9 mouse cellular contexts compared by ENCODE assay signal in genomic region chr3:115541789-115542188, GRCm38 (mm10).
DNase-seq lines count a peak whose midpoint lies in the region; ATAC-seq and TF ChIP-seq lines count a peak whose summit lies in the region.
"Had no signal": no experiment of that assay in that cellular context is flagged by ENCODE, and none has a peak within 500 bp of the region (broad histone marks: within the 10 kb centered on the region; RNA-seq: fewer than 3 reads in every experiment).

No protein-coding gene starts in this region.

- 84% methylated on average over 1 of the region's 1 CpGs for WGBS in limb, embryonic 11.5 days
- 97% methylated on average over 1 of the region's 1 CpGs for WGBS in limb, embryonic 10.5 days
- WGBS in cerebellum, adult 2 months, result 98% methylated on average over 1 of the region's 1 CpGs

- H3K36me3 ChIP-seq in limb, embryonic 11.5 days (ENCODE audit: control insufficient read depth, insufficient read depth, low read length), result no peaks in the 10 kb centered on the region
- no peaks in the 10 kb centered on the region for H3K36me3 ChIP-seq in limb, embryonic 10.5 days
- H3K36me3 ChIP-seq: embryonic facial prominence, embryonic 12.5 days had no signal

- H3K4me3 ChIP-seq in limb, embryonic 11.5 days (ENCODE audit: low read depth, low read length), result no peak overlapping the region
- no peak overlapping the region for H3K4me3 ChIP-seq in limb, embryonic 10.5 days
- no peak overlapping the region for H3K4me3 ChIP-seq in cerebellum, adult 2 months (replicated peaks; ENCODE audit: insufficient read depth, low read depth, low read length)
- H3K4me3 ChIP-seq: embryonic facial prominence, embryonic 12.5 days had no signal

- no peaks in the 10 kb centered on the region for H3K4me1 ChIP-seq in limb, embryonic 11.5 days (ENCODE audit: control insufficient read depth, insufficient read depth, low read length)
- H3K4me1 ChIP-seq in limb, embryonic 10.5 days, result no peaks in the 10 kb centered on the region
- H3K4me1 ChIP-seq in cerebellum, adult 2 months (ENCODE audit: control insufficient read depth, insufficient read depth, low read length), result no peaks in the 10 kb centered on the region
- H3K4me1 ChIP-seq: embryonic facial prominence, embryonic 12.5 days had no signal

- TF ChIP-seq CTCF in cerebellum, adult 2 months (IDR thresholded peaks at IDR 0.05; ENCODE audit: borderline replicate concordance, insufficient read depth, low read depth, low read length), result peak; percentile 30; the same call in 1 of the 2 replicates

- no peak for ATAC-seq in limb, embryonic 11.5 days (ENCODE audit: insufficient number of reproducible peaks, low FRiP score, low TSS enrichment, low read depth)
- 0 out of 2 replicates have a peak, but pooled peaks have one; percentile 35 for ATAC-seq in granulocyte monocyte progenitor cell, adult 5-6 weeks (replicated peaks; ENCODE audit: poor library complexity, severe bottlenecking)
- no peak for ATAC-seq in erythroblast, adult 5-6 weeks (replicated peaks; ENCODE audit: low FRiP score, poor library complexity, severe bottlenecking)

- no peak overlapping the region for H3K9ac ChIP-seq in limb, embryonic 11.5 days (ENCODE audit: low read length)
- H3K9ac ChIP-seq: embryonic facial prominence, embryonic 12.5 days had no signal

- no peak overlapping the region for H3K27ac ChIP-seq in limb, embryonic 11.5 days (replicated peaks; ENCODE audit: low read depth, low read length)
- no peak overlapping the region for H3K27ac ChIP-seq in limb, embryonic 10.5 days
- H3K27ac ChIP-seq in cerebellum, adult 2 months (ENCODE audit: insufficient read depth, low read length), result no peak overlapping the region
- H3K27ac ChIP-seq: embryonic facial prominence, embryonic 12.5 days had no signal

- no peaks in the 10 kb centered on the region for H3K9me3 ChIP-seq in limb, embryonic 11.5 days (ENCODE audit: control insufficient read depth, low read length)
- no peaks in the 10 kb centered on the region for H3K9me3 ChIP-seq in limb, embryonic 10.5 days (replicated peaks)
- H3K9me3 ChIP-seq: embryonic facial prominence, embryonic 12.5 days had no signal

- no peak overlapping the region for H3K4me2 ChIP-seq in limb, embryonic 11.5 days (ENCODE audit: low read depth, severe bottlenecking)
- H3K4me2 ChIP-seq: embryonic facial prominence, embryonic 12.5 days had no signal

- TF ChIP-seq POLR2A in cerebellum, adult 2 months (IDR thresholded peaks at IDR 0.05; ENCODE audit: borderline replicate concordance, insufficient read depth, low read length), result no peak

- DNase-seq in limb, embryonic 11.5 days (ENCODE audit: low spot score), result peak; percentile 55
- DNase-seq in limb, embryonic 10.5 days (ENCODE audit: low spot score), result no peak
- DNase-seq in Muller cell, postnatal 12 days (ENCODE audit: inconsistent ontology term), result peak; percentile 4
- peak; percentile 34 to 43 for DNase-seq in cerebellum, adult 2 months
- peak; percentile 0 for DNase-seq in retina, postnatal 7 days (ENCODE audit: low read depth, low spot score)
- DNase-seq in testis, postnatal 10 days (ENCODE audit: low spot score), result no peak

- no peaks in the 10 kb centered on the region for H3K27me3 ChIP-seq in limb, embryonic 11.5 days (ENCODE audit: control insufficient read depth, insufficient read depth, low read length)
- H3K27me3 ChIP-seq in limb, embryonic 10.5 days (ENCODE audit: low read depth, poor library complexity, severe bottlenecking), result no peaks in the 10 kb centered on the region
- no peaks in the 10 kb centered on the region for H3K27me3 ChIP-seq in cerebellum, adult 2 months (ENCODE audit: control insufficient read depth, insufficient read depth, low read length)
- H3K27me3 ChIP-seq: embryonic facial prominence, embryonic 12.5 days had no signal

Comparison
In these comparisons a context has a peak if more than half of its experiments do, and no peak if none do; other contexts are left out.
1. DNase-seq: peak in limb, embryonic 11.5 days (single experiment), Muller cell, postnatal 12 days (single experiment), cerebellum, adult 2 months (2 of 2) and retina, postnatal 7 days (single experiment); none in limb, embryonic 10.5 days (single experiment) and testis, postnatal 10 days (single experiment).